Mouse (Mus musculus): Measurements from ENCODE around the gene Kif26b. TPM values are rescaled to one million over a fixed set of nuclear protein-coding genes. Genes with fewer than 3 reads are reported as not detected.

Gene Kif26b
- polyA plus RNA-seq, 1 experiment from 2014 or later: 1.8 TPM

GRCm38 (mm10) chr1:178855974-178856373 is 327.0 kb downstream of the Kif26b start:
- Histone ChIP-seq H3K27me3 (ENCODE audit: control insufficient read depth, insufficient read depth, low read length) (no peaks in the 10 kb centered on the region), H3K36me3 (ENCODE audit: control insufficient read depth, insufficient read depth, low read length) (no peaks in the 10 kb centered on the region), H3K4me3 (replicated peaks; ENCODE audit: low read length) (no peak overlapping the region), H3K9ac (ENCODE audit: low read length) (no peak overlapping the region), H3K9me3 (replicated peaks; ENCODE audit: control insufficient read depth, low read length) (no peaks in the 10 kb centered on the region), H3K27ac (ENCODE audit: low read length) (no peak overlapping the region), H3K4me1 (ENCODE audit: control insufficient read depth, insufficient read depth, low read length) (peaks cover 5% of the 10 kb centered on the region; the same call in 1 of the 2 replicates), H3K4me2 (ENCODE audit: low read depth, low read length) (no peak overlapping the region)
- WGBS: 65% methylated on average over 6 of the region's 6 CpGs
- no peak for ATAC-seq (ENCODE audit: insufficient read depth, low FRiP score)

GRCm38 (mm10) chr1:178860671-178861391 is 331.9 kb downstream of the Kif26b start:
- no peak overlapping the region for H3K4me2 ChIP-seq (ENCODE audit: low read depth, low read length)
- WGBS: 48% methylated on average over 8 of the region's 8 CpGs
- H3K4me3 ChIP-seq (replicated peaks; ENCODE audit: low read length): no peak overlapping the region
- H3K27me3 ChIP-seq (ENCODE audit: control insufficient read depth, insufficient read depth, low read length): no peaks in the 10 kb centered on the region
- H3K9ac ChIP-seq (ENCODE audit: low read length): no peak overlapping the region
- H3K36me3 ChIP-seq (ENCODE audit: control insufficient read depth, insufficient read depth, low read length): no peaks in the 10 kb centered on the region
- peak; percentile 29 for ATAC-seq (ENCODE audit: insufficient read depth, low FRiP score)
- H3K9me3 ChIP-seq (replicated peaks; ENCODE audit: control insufficient read depth, low read length): no peaks in the 10 kb centered on the region
- H3K4me1 ChIP-seq (ENCODE audit: control insufficient read depth, insufficient read depth, low read length): peaks cover 6% of the 10 kb centered on the region; the same call in 1 of the 2 replicates
- no peak overlapping the region for H3K27ac ChIP-seq (ENCODE audit: low read length)

- 78% methylated on average over 8 of the region's 8 CpGs for WGBS
- ATAC-seq (ENCODE audit: insufficient read depth, low FRiP score): no peak
- H3K9ac ChIP-seq (ENCODE audit: low read length): no peak overlapping the region
Observed at GRCm38 (mm10) chr1:178861392-178861762, 332.5 kb downstream of the Kif26b start.

GRCm38 (mm10) chr1:178863756-178864155 is 334.8 kb downstream of the Kif26b start:
- no peaks in the 10 kb centered on the region for H3K9me3 ChIP-seq (replicated peaks; ENCODE audit: control insufficient read depth, low read length)
- peaks cover 6% of the 10 kb centered on the region; the same call in 1 of the 2 replicates for H3K4me1 ChIP-seq (ENCODE audit: control insufficient read depth, insufficient read depth, low read length)
- ATAC-seq (ENCODE audit: insufficient read depth, low FRiP score): no peak
- no peaks in the 10 kb centered on the region for H3K27me3 ChIP-seq (ENCODE audit: control insufficient read depth, insufficient read depth, low read length)
- no peaks in the 10 kb centered on the region for H3K36me3 ChIP-seq (ENCODE audit: control insufficient read depth, insufficient read depth, low read length)
- no peak overlapping the region for H3K9ac ChIP-seq (ENCODE audit: low read length)
- H3K27ac ChIP-seq (ENCODE audit: low read length): no peak overlapping the region
- H3K4me2 ChIP-seq (ENCODE audit: low read depth, low read length): no peak overlapping the region
- 82% methylated on average over 6 of the region's 6 CpGs for WGBS
- no peak overlapping the region for H3K4me3 ChIP-seq (replicated peaks; ENCODE audit: low read length)

More at GRCm38 (mm10) chr1:178861392-178861762, 332.5 kb downstream of the Kif26b start:
- Histone ChIP-seq H3K4me3 (replicated peaks; ENCODE audit: low read length) (no peak overlapping the region), H3K4me1 (ENCODE audit: control insufficient read depth, insufficient read depth, low read length) (peaks cover 6% of the 10 kb centered on the region; the same call in 1 of the 2 replicates), H3K9me3 (replicated peaks; ENCODE audit: control insufficient read depth, low read length) (no peaks in the 10 kb centered on the region), H3K27me3 (ENCODE audit: control insufficient read depth, insufficient read depth, low read length) (no peaks in the 10 kb centered on the region), H3K4me2 (ENCODE audit: low read depth, low read length) (no peak overlapping the region), H3K27ac (ENCODE audit: low read length) (no peak overlapping the region), H3K36me3 (ENCODE audit: control insufficient read depth, insufficient read depth, low read length) (no peaks in the 10 kb centered on the region)

- H3K9me3 ChIP-seq (replicated peaks; ENCODE audit: control insufficient read depth, low read length): no peaks in the 10 kb centered on the region
- WGBS: 79% methylated on average over 4 of the region's 4 CpGs
- ATAC-seq (ENCODE audit: insufficient read depth, low FRiP score): no peak
- H3K36me3 ChIP-seq (ENCODE audit: control insufficient read depth, insufficient read depth, low read length): no peaks in the 10 kb centered on the region
- no peak overlapping the region for H3K9ac ChIP-seq (ENCODE audit: low read length)
- H3K4me1 ChIP-seq (ENCODE audit: control insufficient read depth, insufficient read depth, low read length): peaks cover 6% of the 10 kb centered on the region; the same call in 1 of the 2 replicates
- no peaks in the 10 kb centered on the region for H3K27me3 ChIP-seq (ENCODE audit: control insufficient read depth, insufficient read depth, low read length)
- no peak overlapping the region for H3K4me2 ChIP-seq (ENCODE audit: low read depth, low read length)
- H3K27ac ChIP-seq (ENCODE audit: low read length): no peak overlapping the region
- no peak overlapping the region for H3K4me3 ChIP-seq (replicated peaks; ENCODE audit: low read length)
Observed at GRCm38 (mm10) chr1:178864297-178864696, 335.4 kb downstream of the Kif26b start.

- no peak for ATAC-seq (ENCODE audit: insufficient read depth, low FRiP score)
Observed at GRCm38 (mm10) chr1:178866757-178867156, 337.8 kb downstream of the Kif26b start.

GRCm38 (mm10) chr1:178871055-178871454 is 342.1 kb downstream of the Kif26b start:
- Histone ChIP-seq H3K27ac (ENCODE audit: low read length) (peak overlapping the region; percentile 8; the same call in 1 of the 2 replicates), H3K36me3 (ENCODE audit: control insufficient read depth, insufficient read depth, low read length) (no peaks in the 10 kb centered on the region), H3K9ac (ENCODE audit: low read length) (no peak overlapping the region), H3K9me3 (replicated peaks; ENCODE audit: control insufficient read depth, low read length) (no peaks in the 10 kb centered on the region), H3K4me3 (replicated peaks; ENCODE audit: low read length) (no peak overlapping the region), H3K27me3 (ENCODE audit: control insufficient read depth, insufficient read depth, low read length) (no peaks in the 10 kb centered on the region), H3K4me2 (ENCODE audit: low read depth, low read length) (no peak overlapping the region), H3K4me1 (ENCODE audit: control insufficient read depth, insufficient read depth, low read length) (peaks cover 9% of the 10 kb centered on the region; the same call in 1 of the 2 replicates)
- ATAC-seq (ENCODE audit: insufficient read depth, low FRiP score): no peak
- 41% methylated on average over 3 of the region's 3 CpGs for WGBS

More at GRCm38 (mm10) chr1:178866757-178867156, 337.8 kb downstream of the Kif26b start:
- Histone ChIP-seq H3K27me3 (ENCODE audit: control insufficient read depth, insufficient read depth, low read length) (no peaks in the 10 kb centered on the region), H3K27ac (ENCODE audit: low read length) (no peak overlapping the region), H3K4me2 (ENCODE audit: low read depth, low read length) (no peak overlapping the region), H3K4me1 (ENCODE audit: control insufficient read depth, insufficient read depth, low read length) (peaks cover 9% of the 10 kb centered on the region; the same call in 1 of the 2 replicates), H3K4me3 (replicated peaks; ENCODE audit: low read length) (no peak overlapping the region), H3K36me3 (ENCODE audit: control insufficient read depth, insufficient read depth, low read length) (no peaks in the 10 kb centered on the region), H3K9ac (ENCODE audit: low read length) (no peak overlapping the region), H3K9me3 (replicated peaks; ENCODE audit: control insufficient read depth, low read length) (no peaks in the 10 kb centered on the region)
- whole genome bisulfite sequencing: 80% methylated on average over 4 of the region's 4 CpGs

GRCm38 (mm10) chr1:178876926-178877325 is 348.0 kb downstream of the Kif26b start:
- Histone ChIP-seq H3K4me3 (replicated peaks; ENCODE audit: low read length) (no peak overlapping the region), H3K27me3 (ENCODE audit: control insufficient read depth, insufficient read depth, low read length) (no peaks in the 10 kb centered on the region), H3K9ac (ENCODE audit: low read length) (no peak overlapping the region), H3K36me3 (ENCODE audit: control insufficient read depth, insufficient read depth, low read length) (no peaks in the 10 kb centered on the region), H3K9me3 (replicated peaks; ENCODE audit: control insufficient read depth, low read length) (no peaks in the 10 kb centered on the region), H3K27ac (ENCODE audit: low read length) (no peak overlapping the region), H3K4me1 (ENCODE audit: control insufficient read depth, insufficient read depth, low read length) (no peaks in the 10 kb centered on the region), H3K4me2 (ENCODE audit: low read depth, low read length) (no peak overlapping the region)
- 60% methylated on average over 2 of the region's 2 CpGs for WGBS
- ATAC-seq (ENCODE audit: insufficient read depth, low FRiP score): no peak

GRCm38 (mm10) chr1:178878676-178879075 is 349.8 kb downstream of the Kif26b start:
- no peak for ATAC-seq (ENCODE audit: insufficient read depth, low FRiP score)
- Histone ChIP-seq H3K4me1 (ENCODE audit: control insufficient read depth, insufficient read depth, low read length) (no peaks in the 10 kb centered on the region), H3K9ac (ENCODE audit: low read length) (no peak overlapping the region), H3K4me3 (replicated peaks; ENCODE audit: low read length) (no peak overlapping the region), H3K4me2 (ENCODE audit: low read depth, low read length) (no peak overlapping the region), H3K9me3 (replicated peaks; ENCODE audit: control insufficient read depth, low read length) (no peaks in the 10 kb centered on the region), H3K36me3 (ENCODE audit: control insufficient read depth, insufficient read depth, low read length) (no peaks in the 10 kb centered on the region), H3K27ac (ENCODE audit: low read length) (no peak overlapping the region), H3K27me3 (ENCODE audit: control insufficient read depth, insufficient read depth, low read length) (no peaks in the 10 kb centered on the region)
- 74% methylated on average over 1 of the region's 1 CpGs for WGBS

Data from stomach, embryonic 16.5 days (tissue).